Mouse (Mus musculus): ENCODE data around the gene Aak1. TPM values are rescaled to one million over a fixed set of nuclear protein-coding genes. Genes with fewer than 3 reads are reported as not detected.

Gene Aak1
- polyA plus RNA-seq (2015; fragmentation: Nextera tagmentation; extraction: Ambion mirVana) = 16.9 and 19.0 TPM in 2 replicates

GRCm38 (mm10) chr6:86848915-86849644, at the start of gene Aak1:
Aak1 (plus strand) TSS chr6:86849517.
- under 1% methylated on average over 60 of the region's 60 CpGs for WGBS
- Histone ChIP-seq H3K4me3 (peak within 1 kb of the TSS; percentile 90), H3K27ac (peak within 1 kb of the TSS; percentile 97), H3K27me3 (no peaks in the 10 kb centered on the region), H3K9ac (peak within 1 kb of the TSS; percentile 92), H3K4me2 (peak within 1 kb of the TSS; percentile 80), H3K36me3 (peaks cover 4% of the 10 kb centered on the region; the same call in 1 of the 2 replicates), H3K4me1 (peaks cover 34% of the 10 kb centered on the region), H3K9me3 (no peaks in the 10 kb centered on the region)
- peak; percentile 89 for ATAC-seq (ENCODE audit: insufficient number of reproducible peaks, insufficient read depth, low FRiP score, low TSS enrichment, low read depth)

GRCm38 (mm10) chr6:86800467-86800866, 48.9 kb upstream of the Aak1 start:
- Histone ChIP-seq H3K27ac (no peak overlapping the region), H3K4me1 (no peaks in the 10 kb centered on the region), H3K9ac (no peak overlapping the region), H3K36me3 (no peaks in the 10 kb centered on the region), H3K4me2 (no peak overlapping the region), H3K27me3 (no peaks in the 10 kb centered on the region), H3K4me3 (no peak overlapping the region), H3K9me3 (no peaks in the 10 kb centered on the region)
- no peak for ATAC-seq (ENCODE audit: insufficient number of reproducible peaks, insufficient read depth, low FRiP score, low TSS enrichment, low read depth)
- 83% methylated on average over 3 of the region's 3 CpGs for WGBS

GRCm38 (mm10) chr6:86801431-86801830, 47.9 kb upstream of the Aak1 start:
- Histone ChIP-seq H3K27me3 (no peaks in the 10 kb centered on the region), H3K36me3 (no peaks in the 10 kb centered on the region), H3K9me3 (no peaks in the 10 kb centered on the region), H3K4me1 (no peaks in the 10 kb centered on the region), H3K9ac (no peak overlapping the region), H3K4me2 (no peak overlapping the region), H3K27ac (no peak overlapping the region), H3K4me3 (no peak overlapping the region)
- no peak for ATAC-seq (ENCODE audit: insufficient number of reproducible peaks, insufficient read depth, low FRiP score, low TSS enrichment, low read depth)
- WGBS = 37% methylated on average over 11 of the region's 11 CpGs

- no peak overlapping the region for H3K4me2 ChIP-seq
- no peak overlapping the region for H3K4me3 ChIP-seq
- no peaks in the 10 kb centered on the region for H3K36me3 ChIP-seq
- 0 out of 2 replicates have a peak, but pooled peaks cover 6% of the 10 kb centered on the region for H3K27me3 ChIP-seq
- H3K9me3 ChIP-seq = no peaks in the 10 kb centered on the region
- H3K9ac ChIP-seq = no peak overlapping the region
- no peak overlapping the region for H3K27ac ChIP-seq
- 68% methylated on average over 3 of the region's 3 CpGs for WGBS
- no peaks in the 10 kb centered on the region for H3K4me1 ChIP-seq
- no peak for ATAC-seq (ENCODE audit: insufficient number of reproducible peaks, insufficient read depth, low FRiP score, low TSS enrichment, low read depth)
Observed at GRCm38 (mm10) chr6:86804646-86805045, 44.7 kb upstream of the Aak1 start.

- peak overlapping the region; percentile 18; the same call in 1 of the 2 replicates for H3K4me2 ChIP-seq
Observed at GRCm38 (mm10) chr6:86806455-86807086, 42.7 kb upstream of the Aak1 start.

GRCm38 (mm10) chr6:86812919-86813318, 36.4 kb upstream of the Aak1 start:
- 60% methylated on average over 4 of the region's 4 CpGs for WGBS
- H3K27ac ChIP-seq = no peak overlapping the region

More at GRCm38 (mm10) chr6:86806455-86807086, 42.7 kb upstream of the Aak1 start:
- no peak overlapping the region for H3K4me3 ChIP-seq
- no peak for ATAC-seq (ENCODE audit: insufficient number of reproducible peaks, insufficient read depth, low FRiP score, low TSS enrichment, low read depth)
- H3K9ac ChIP-seq = no peak overlapping the region
- WGBS = 2% methylated on average over 5 of the region's 5 CpGs
- 0 out of 2 replicates have a peak, but pooled peaks cover 6% of the 10 kb centered on the region for H3K27me3 ChIP-seq
- no peaks in the 10 kb centered on the region for H3K36me3 ChIP-seq
- no peak overlapping the region for H3K27ac ChIP-seq
- no peaks in the 10 kb centered on the region for H3K9me3 ChIP-seq
- H3K4me1 ChIP-seq = no peaks in the 10 kb centered on the region

GRCm38 (mm10) chr6:86813341-86813740, 36.0 kb upstream of the Aak1 start:
- 18% methylated on average over 3 of the region's 3 CpGs for WGBS
- Histone ChIP-seq H3K27me3 (0 out of 2 replicates have a peak, but pooled peaks cover 1% of the 10 kb centered on the region), H3K4me2 (no peak overlapping the region), H3K9ac (no peak overlapping the region), H3K27ac (no peak overlapping the region), H3K9me3 (no peaks in the 10 kb centered on the region), H3K4me3 (no peak overlapping the region), H3K36me3 (no peaks in the 10 kb centered on the region), H3K4me1 (peaks cover 13% of the 10 kb centered on the region)
- ATAC-seq (ENCODE audit: insufficient number of reproducible peaks, insufficient read depth, low FRiP score, low TSS enrichment, low read depth) = no peak

More at GRCm38 (mm10) chr6:86812919-86813318, 36.4 kb upstream of the Aak1 start:
- Histone ChIP-seq H3K4me1 (peaks cover 13% of the 10 kb centered on the region), H3K4me3 (no peak overlapping the region), H3K9ac (no peak overlapping the region), H3K27me3 (0 out of 2 replicates have a peak, but pooled peaks cover 5% of the 10 kb centered on the region), H3K36me3 (no peaks in the 10 kb centered on the region), H3K4me2 (no peak overlapping the region), H3K9me3 (no peaks in the 10 kb centered on the region)
- no peak for ATAC-seq (ENCODE audit: insufficient number of reproducible peaks, insufficient read depth, low FRiP score, low TSS enrichment, low read depth)

GRCm38 (mm10) chr6:86814926-86815325, 34.4 kb upstream of the Aak1 start:
- ATAC-seq (ENCODE audit: insufficient number of reproducible peaks, insufficient read depth, low FRiP score, low TSS enrichment, low read depth) = no peak
- peak overlapping the region; percentile 53 for H3K4me2 ChIP-seq
- H3K9ac ChIP-seq = peak overlapping the region; percentile 40; the same call in 1 of the 2 replicates
- WGBS = 41% methylated on average over 3 of the region's 3 CpGs
- no peaks in the 10 kb centered on the region for H3K36me3 ChIP-seq
- H3K9me3 ChIP-seq = no peaks in the 10 kb centered on the region
- H3K4me3 ChIP-seq = peak overlapping the region; percentile 21; the same call in 1 of the 2 replicates
- H3K4me1 ChIP-seq = peaks cover 13% of the 10 kb centered on the region
- H3K27me3 ChIP-seq = no peaks in the 10 kb centered on the region
- peak overlapping the region; percentile 71 for H3K27ac ChIP-seq

GRCm38 (mm10) chr6:86815436-86815835, 33.9 kb upstream of the Aak1 start:
- peaks cover 13% of the 10 kb centered on the region for H3K4me1 ChIP-seq
- no peaks in the 10 kb centered on the region for H3K9me3 ChIP-seq
- no peak for ATAC-seq (ENCODE audit: insufficient number of reproducible peaks, insufficient read depth, low FRiP score, low TSS enrichment, low read depth)
- peak overlapping the region; percentile 71 for H3K27ac ChIP-seq
- peak overlapping the region; percentile 53 for H3K4me2 ChIP-seq
- no peaks in the 10 kb centered on the region for H3K27me3 ChIP-seq
- WGBS = 3% methylated on average over 7 of the region's 7 CpGs
- H3K36me3 ChIP-seq = no peaks in the 10 kb centered on the region
- peak overlapping the region; percentile 21 for H3K4me3 ChIP-seq
- H3K9ac ChIP-seq = peak overlapping the region; percentile 40; the same call in 1 of the 2 replicates

GRCm38 (mm10) chr6:86816586-86816985, 32.7 kb upstream of the Aak1 start:
- Histone ChIP-seq H3K27ac (no peak overlapping the region), H3K36me3 (no peaks in the 10 kb centered on the region), H3K27me3 (no peaks in the 10 kb centered on the region), H3K4me1 (peaks cover 13% of the 10 kb centered on the region), H3K4me2 (no peak overlapping the region), H3K9me3 (no peaks in the 10 kb centered on the region), H3K9ac (no peak overlapping the region), H3K4me3 (no peak overlapping the region)
- no peak for ATAC-seq (ENCODE audit: insufficient number of reproducible peaks, insufficient read depth, low FRiP score, low TSS enrichment, low read depth)
- 15% methylated on average over 8 of the region's 8 CpGs for WGBS

GRCm38 (mm10) chr6:86818914-86819313, 30.4 kb upstream of the Aak1 start:
- H3K9ac ChIP-seq = no peak overlapping the region
- no peak overlapping the region for H3K27ac ChIP-seq
- H3K36me3 ChIP-seq = no peaks in the 10 kb centered on the region
- H3K4me2 ChIP-seq = no peak overlapping the region
- no peak for ATAC-seq (ENCODE audit: insufficient number of reproducible peaks, insufficient read depth, low FRiP score, low TSS enrichment, low read depth)
- H3K9me3 ChIP-seq = no peaks in the 10 kb centered on the region
- 69% methylated on average over 4 of the region's 4 CpGs for WGBS
- peaks cover 12% of the 10 kb centered on the region for H3K27me3 ChIP-seq
- peaks cover 23% of the 10 kb centered on the region for H3K4me1 ChIP-seq
- no peak overlapping the region for H3K4me3 ChIP-seq

Measured in embryonic facial prominence, embryonic 13.5 days (tissue).